Mouse (Mus musculus): ENCODE measurements at regions not wholly inside any gene's neighbourhood (a gene's known extent, or its start where the extent isn't known, plus 50 kb on each side); places are given as distances from the start of the nearest gene placed in this dataset.
A peak's percentile ranks its signal among the peaks of the same experiment; 100 is the strongest.

- no peaks in the 10 kb centered on the region for H3K36me3 ChIP-seq (ENCODE audit: control insufficient read depth, insufficient read depth, low read length)
- no peak overlapping the region for H3K4me2 ChIP-seq (ENCODE audit: low read depth, low read length)
- H3K27ac ChIP-seq (ENCODE audit: low read depth, low read length): no peak overlapping the region
- 42% methylated on average over 5 of the region's 5 CpGs for WGBS
- peak; percentile 38; the same call in 1 of the 2 replicates for ATAC-seq (ENCODE audit: low read depth)
- no peaks in the 10 kb centered on the region for H3K27me3 ChIP-seq (ENCODE audit: control insufficient read depth, insufficient read depth, low read length)
- H3K4me3 ChIP-seq (ENCODE audit: low read depth, low read length): no peak overlapping the region
- H3K9ac ChIP-seq (replicated peaks; ENCODE audit: low read depth, low read length): no peak overlapping the region
- no peaks in the 10 kb centered on the region for H3K9me3 ChIP-seq (ENCODE audit: control insufficient read depth, low read length)
- H3K4me1 ChIP-seq (ENCODE audit: control insufficient read depth, insufficient read depth, low read length): no peaks in the 10 kb centered on the region
These were observed 207.6 kb upstream of the Kirrel3 start for GRCm38 (mm10) chr9:34278068-34278467.

GRCm38 (mm10) chr9:34279386-34279785 is 206.3 kb upstream of the Kirrel3 start:
- 75% methylated on average over 2 of the region's 2 CpGs for WGBS
- Histone ChIP-seq H3K4me1 (ENCODE audit: control insufficient read depth, insufficient read depth, low read length) (no peaks in the 10 kb centered on the region), H3K27ac (ENCODE audit: low read depth, low read length) (no peak overlapping the region), H3K9ac (replicated peaks; ENCODE audit: low read depth, low read length) (no peak overlapping the region), H3K4me3 (ENCODE audit: low read depth, low read length) (no peak overlapping the region), H3K4me2 (ENCODE audit: low read depth, low read length) (no peak overlapping the region), H3K27me3 (ENCODE audit: control insufficient read depth, insufficient read depth, low read length) (no peaks in the 10 kb centered on the region), H3K9me3 (ENCODE audit: control insufficient read depth, low read length) (no peaks in the 10 kb centered on the region), H3K36me3 (ENCODE audit: control insufficient read depth, insufficient read depth, low read length) (no peaks in the 10 kb centered on the region)
- no peak for ATAC-seq (ENCODE audit: low read depth)

GRCm38 (mm10) chr9:34279906-34280305 is 205.8 kb upstream of the Kirrel3 start:
- Histone ChIP-seq H3K4me2 (ENCODE audit: low read depth, low read length) (no peak overlapping the region), H3K9me3 (ENCODE audit: control insufficient read depth, low read length) (no peaks in the 10 kb centered on the region), H3K27ac (ENCODE audit: low read depth, low read length) (no peak overlapping the region), H3K27me3 (ENCODE audit: control insufficient read depth, insufficient read depth, low read length) (no peaks in the 10 kb centered on the region), H3K9ac (replicated peaks; ENCODE audit: low read depth, low read length) (no peak overlapping the region), H3K4me3 (ENCODE audit: low read depth, low read length) (no peak overlapping the region), H3K36me3 (ENCODE audit: control insufficient read depth, insufficient read depth, low read length) (no peaks in the 10 kb centered on the region), H3K4me1 (ENCODE audit: control insufficient read depth, insufficient read depth, low read length) (no peaks in the 10 kb centered on the region)
- WGBS: 48% methylated on average over 2 of the region's 2 CpGs
- no peak for ATAC-seq (ENCODE audit: low read depth)

- Histone ChIP-seq H3K27ac (ENCODE audit: low read depth, low read length) (no peak overlapping the region), H3K9ac (replicated peaks; ENCODE audit: low read depth, low read length) (no peak overlapping the region), H3K4me2 (ENCODE audit: low read depth, low read length) (no peak overlapping the region), H3K9me3 (ENCODE audit: control insufficient read depth, low read length) (no peaks in the 10 kb centered on the region), H3K4me1 (ENCODE audit: control insufficient read depth, insufficient read depth, low read length) (no peaks in the 10 kb centered on the region), H3K36me3 (ENCODE audit: control insufficient read depth, insufficient read depth, low read length) (no peaks in the 10 kb centered on the region), H3K4me3 (ENCODE audit: low read depth, low read length) (no peak overlapping the region), H3K27me3 (ENCODE audit: control insufficient read depth, insufficient read depth, low read length) (no peaks in the 10 kb centered on the region)
- WGBS: 77% methylated on average over 11 of the region's 11 CpGs
- no peak for ATAC-seq (ENCODE audit: low read depth)
These were observed 205.1 kb upstream of the Kirrel3 start for GRCm38 (mm10) chr9:34280311-34281208.

- Histone ChIP-seq H3K9me3 (ENCODE audit: control insufficient read depth, low read length) (no peaks in the 10 kb centered on the region), H3K36me3 (ENCODE audit: control insufficient read depth, insufficient read depth, low read length) (no peaks in the 10 kb centered on the region), H3K27me3 (ENCODE audit: control insufficient read depth, insufficient read depth, low read length) (no peaks in the 10 kb centered on the region), H3K4me2 (ENCODE audit: low read depth, low read length) (no peak overlapping the region), H3K9ac (replicated peaks; ENCODE audit: low read depth, low read length) (no peak overlapping the region), H3K27ac (ENCODE audit: low read depth, low read length) (no peak overlapping the region), H3K4me1 (ENCODE audit: control insufficient read depth, insufficient read depth, low read length) (no peaks in the 10 kb centered on the region), H3K4me3 (ENCODE audit: low read depth, low read length) (no peak overlapping the region)
- WGBS: 75% methylated on average over 1 of the region's 1 CpGs
- ATAC-seq (ENCODE audit: low read depth): no peak
These were observed 162.1 kb upstream of the Kirrel3 start for GRCm38 (mm10) chr9:34323571-34323970.

GRCm38 (mm10) chr9:34328723-34329122 is 157.0 kb upstream of the Kirrel3 start:
- Histone ChIP-seq H3K4me3 (ENCODE audit: low read depth, low read length) (no peak overlapping the region), H3K4me2 (ENCODE audit: low read depth, low read length) (no peak overlapping the region), H3K27me3 (ENCODE audit: control insufficient read depth, insufficient read depth, low read length) (no peaks in the 10 kb centered on the region), H3K36me3 (ENCODE audit: control insufficient read depth, insufficient read depth, low read length) (no peaks in the 10 kb centered on the region), H3K9me3 (ENCODE audit: control insufficient read depth, low read length) (no peaks in the 10 kb centered on the region), H3K4me1 (ENCODE audit: control insufficient read depth, insufficient read depth, low read length) (no peaks in the 10 kb centered on the region), H3K27ac (ENCODE audit: low read depth, low read length) (no peak overlapping the region), H3K9ac (replicated peaks; ENCODE audit: low read depth, low read length) (no peak overlapping the region)
- no peak for ATAC-seq (ENCODE audit: low read depth)
- 82% methylated on average over 1 of the region's 1 CpGs for WGBS

- H3K4me1 ChIP-seq (ENCODE audit: control insufficient read depth, insufficient read depth, low read length): 0 out of 2 replicates have a peak, but pooled peaks cover 2% of the 10 kb centered on the region
- no peaks in the 10 kb centered on the region for H3K9me3 ChIP-seq (ENCODE audit: control insufficient read depth, low read length)
- H3K4me2 ChIP-seq (ENCODE audit: low read depth, low read length): no peak overlapping the region
- no peak for ATAC-seq (ENCODE audit: low read depth)
- H3K9ac ChIP-seq (replicated peaks; ENCODE audit: low read depth, low read length): no peak overlapping the region
- H3K36me3 ChIP-seq (ENCODE audit: control insufficient read depth, insufficient read depth, low read length): no peaks in the 10 kb centered on the region
- H3K27ac ChIP-seq (ENCODE audit: low read depth, low read length): no peak overlapping the region
- H3K4me3 ChIP-seq (ENCODE audit: low read depth, low read length): no peak overlapping the region
- H3K27me3 ChIP-seq (ENCODE audit: control insufficient read depth, insufficient read depth, low read length): no peaks in the 10 kb centered on the region
These were observed 151.6 kb upstream of the Kirrel3 start for GRCm38 (mm10) chr9:34334112-34334511.

GRCm38 (mm10) chr9:34334555-34335468 is 150.9 kb upstream of the Kirrel3 start:
- Histone ChIP-seq H3K9ac (replicated peaks; ENCODE audit: low read depth, low read length) (no peak overlapping the region), H3K4me1 (ENCODE audit: control insufficient read depth, insufficient read depth, low read length) (0 out of 2 replicates have a peak, but pooled peaks cover 2% of the 10 kb centered on the region), H3K4me2 (ENCODE audit: low read depth, low read length) (no peak overlapping the region), H3K4me3 (ENCODE audit: low read depth, low read length) (no peak overlapping the region), H3K9me3 (ENCODE audit: control insufficient read depth, low read length) (no peaks in the 10 kb centered on the region), H3K27me3 (ENCODE audit: control insufficient read depth, insufficient read depth, low read length) (no peaks in the 10 kb centered on the region), H3K27ac (ENCODE audit: low read depth, low read length) (no peak overlapping the region), H3K36me3 (ENCODE audit: control insufficient read depth, insufficient read depth, low read length) (no peaks in the 10 kb centered on the region)
- ATAC-seq (ENCODE audit: low read depth): peak; percentile 56; the same call in 1 of the 2 replicates
- WGBS: 56% methylated on average over 7 of the region's 7 CpGs

GRCm38 (mm10) chr9:34348442-34348841 is 137.3 kb upstream of the Kirrel3 start:
- Histone ChIP-seq H3K9ac (replicated peaks; ENCODE audit: low read depth, low read length) (no peak overlapping the region), H3K4me2 (ENCODE audit: low read depth, low read length) (no peak overlapping the region), H3K27ac (ENCODE audit: low read depth, low read length) (no peak overlapping the region), H3K4me1 (ENCODE audit: control insufficient read depth, insufficient read depth, low read length) (no peaks in the 10 kb centered on the region), H3K9me3 (ENCODE audit: control insufficient read depth, low read length) (no peaks in the 10 kb centered on the region), H3K36me3 (ENCODE audit: control insufficient read depth, insufficient read depth, low read length) (no peaks in the 10 kb centered on the region), H3K27me3 (ENCODE audit: control insufficient read depth, insufficient read depth, low read length) (no peaks in the 10 kb centered on the region), H3K4me3 (ENCODE audit: low read depth, low read length) (no peak overlapping the region)
- whole genome bisulfite sequencing: 66% methylated on average over 2 of the region's 2 CpGs
- ATAC-seq (ENCODE audit: low read depth): no peak

Data from neural tube, embryonic 14.5 days (tissue).